Mouse (Mus musculus): ENCODE measurements at regions not wholly inside any gene's neighbourhood (a gene's known extent, or its start where the extent isn't known, plus 50 kb on each side); places are given as distances from the start of the nearest gene placed in this dataset.
A peak's percentile ranks its signal among the peaks of the same experiment; 100 is the strongest.
"Not testable (repeated sequence)": the region's sequence is repeated elsewhere in the genome, so short reads cannot be mapped to it uniquely, and the experiment has no call there.

DNA sequence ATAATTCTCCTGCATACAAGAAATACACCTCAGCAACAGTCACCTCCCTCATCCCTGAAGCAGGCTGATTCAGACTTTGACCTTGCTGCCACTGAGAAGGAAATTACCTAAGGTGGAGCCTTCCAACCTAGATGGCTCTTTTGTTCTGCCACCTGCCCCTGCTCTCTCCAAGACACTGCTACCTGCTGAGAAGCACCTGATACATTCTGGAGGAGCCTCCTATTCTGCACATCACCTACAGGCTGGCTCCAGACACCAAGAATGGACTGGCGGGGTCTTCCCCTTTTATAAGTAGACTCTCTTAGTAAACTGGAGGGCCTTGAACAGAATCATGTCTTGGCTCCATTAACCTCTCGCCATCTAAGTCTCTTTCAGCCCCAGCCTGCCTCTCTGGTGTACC lies 1149.5 kb upstream of the 2610301B20Rik start:
- not testable (repeated sequence) for H3K4me1 ChIP-seq (replicated peaks; ENCODE audit: control insufficient read depth, insufficient read depth, low read length); H3K4me3 ChIP-seq (ENCODE audit: low read depth, low read length); DNase-seq (ENCODE audit: low spot score); H3K4me2 ChIP-seq (ENCODE audit: low read length); ATAC-seq (replicated peaks; ENCODE audit: low FRiP score, low TSS enrichment, low read depth); H3K27me3 ChIP-seq (replicated peaks; ENCODE audit: control insufficient read depth, insufficient read depth, low read length); H3K27ac ChIP-seq (ENCODE audit: low read depth); H3K9me3 ChIP-seq (ENCODE audit: control insufficient read depth, low read length); H3K9ac ChIP-seq (ENCODE audit: low read length); H3K36me3 ChIP-seq (ENCODE audit: control insufficient read depth, insufficient read depth, low read length)
- WGBS = 84% methylated on average over 2 of the region's 2 CpGs

DNA sequence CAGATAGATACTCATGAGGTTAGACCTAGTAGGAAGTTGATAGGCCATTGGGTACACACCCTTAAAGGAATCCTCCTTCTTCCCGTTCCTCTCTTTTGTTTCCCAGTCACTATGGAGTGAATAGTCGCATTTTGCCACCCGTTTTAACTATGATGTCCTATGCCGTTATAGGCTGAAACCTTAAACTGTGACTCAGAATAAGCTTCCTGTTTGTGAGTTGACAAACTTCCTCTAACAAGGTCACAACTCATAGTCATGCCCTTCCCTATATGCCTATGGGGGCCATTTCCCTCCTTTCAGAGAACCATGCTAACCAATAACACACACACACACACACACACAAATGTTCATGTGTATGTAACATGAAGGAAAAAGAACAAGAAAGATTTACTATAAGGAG lies 1136.6 kb upstream of the 2610301B20Rik start:
- no peak for DNase-seq (ENCODE audit: low spot score)
- no peak overlapping the region for H3K4me2 ChIP-seq (ENCODE audit: low read length)
- WGBS = 85% methylated on average over 4 of the region's 4 CpGs
- no peak overlapping the region for H3K4me3 ChIP-seq (ENCODE audit: low read depth, low read length)
- H3K4me1 ChIP-seq (replicated peaks; ENCODE audit: control insufficient read depth, insufficient read depth, low read length) = no peaks in the 10 kb centered on the region
- no peaks in the 10 kb centered on the region for H3K9me3 ChIP-seq (ENCODE audit: control insufficient read depth, low read length)
- H3K27me3 ChIP-seq (replicated peaks; ENCODE audit: control insufficient read depth, insufficient read depth, low read length) = no peaks in the 10 kb centered on the region
- H3K36me3 ChIP-seq (ENCODE audit: control insufficient read depth, insufficient read depth, low read length) = no peaks in the 10 kb centered on the region
- no peak overlapping the region for H3K27ac ChIP-seq (ENCODE audit: low read depth)
- ATAC-seq (replicated peaks; ENCODE audit: low FRiP score, low TSS enrichment, low read depth) = no peak
- H3K9ac ChIP-seq (ENCODE audit: low read length) = no peak overlapping the region

DNA sequence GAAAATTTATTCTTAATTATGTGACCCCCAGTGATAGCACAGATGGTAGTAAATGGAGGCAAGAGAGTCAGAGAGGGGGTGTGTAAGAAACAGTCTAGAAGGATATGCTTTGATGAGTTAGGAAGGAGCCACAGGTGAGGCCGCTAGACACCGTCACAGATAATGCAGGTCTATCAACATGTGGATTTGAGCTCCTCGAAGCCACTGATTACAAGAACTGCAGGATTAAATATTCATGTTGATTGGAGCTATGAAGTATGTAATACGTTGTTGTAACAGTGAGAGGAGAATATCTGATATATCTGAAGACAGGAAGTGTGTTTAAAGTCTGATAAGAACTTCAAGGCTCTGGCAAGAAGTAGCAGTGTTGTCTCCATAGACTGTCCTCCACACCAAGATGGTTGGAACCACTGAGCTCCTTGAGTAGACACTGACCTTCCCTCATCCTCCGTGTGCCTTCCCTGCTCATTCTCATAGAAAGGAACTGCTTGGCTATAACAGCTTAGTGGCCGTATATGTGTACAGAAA lies 1126.8 kb upstream of the 2610301B20Rik start:
- Histone ChIP-seq H3K27me3 (replicated peaks; ENCODE audit: control insufficient read depth, insufficient read depth, low read length) (no peaks in the 10 kb centered on the region), H3K4me2 (ENCODE audit: low read length) (no peak overlapping the region), H3K4me1 (replicated peaks; ENCODE audit: control insufficient read depth, insufficient read depth, low read length) (no peaks in the 10 kb centered on the region), H3K36me3 (ENCODE audit: control insufficient read depth, insufficient read depth, low read length) (no peaks in the 10 kb centered on the region), H3K4me3 (ENCODE audit: low read depth, low read length) (no peak overlapping the region), H3K27ac (ENCODE audit: low read depth) (no peak overlapping the region), H3K9me3 (ENCODE audit: control insufficient read depth, low read length) (no peaks in the 10 kb centered on the region), H3K9ac (ENCODE audit: low read length) (no peak overlapping the region)
- 89% methylated on average over 6 of the region's 6 CpGs for WGBS
- no peak for ATAC-seq (replicated peaks; ENCODE audit: low FRiP score, low TSS enrichment, low read depth)
- DNase-seq (ENCODE audit: low spot score) = no peak

DNA sequence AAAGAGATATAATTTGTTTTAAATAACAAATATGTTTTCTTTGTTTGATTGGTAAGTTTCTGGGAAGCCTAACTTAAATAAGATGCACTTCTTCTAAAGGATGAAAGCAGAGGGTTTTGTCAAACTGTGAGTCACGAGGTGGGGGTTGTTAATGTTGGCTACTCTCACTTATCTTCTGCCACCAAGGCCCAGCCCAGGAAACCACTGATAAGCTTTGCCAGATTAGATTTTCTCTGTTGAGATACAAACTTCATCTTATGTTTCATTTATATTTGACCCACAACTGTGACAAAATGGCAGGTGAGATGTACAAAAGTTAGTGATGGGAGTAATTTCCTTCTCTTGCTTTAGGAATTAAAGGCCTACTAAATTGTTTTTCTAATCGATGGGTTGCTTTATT lies 1126.2 kb upstream of the 2610301B20Rik start:
- no peak overlapping the region for H3K9ac ChIP-seq (ENCODE audit: low read length)
- ATAC-seq (replicated peaks; ENCODE audit: low FRiP score, low TSS enrichment, low read depth) = no peak
- no peaks in the 10 kb centered on the region for H3K9me3 ChIP-seq (ENCODE audit: control insufficient read depth, low read length)
- H3K4me2 ChIP-seq (ENCODE audit: low read length) = no peak overlapping the region
- DNase-seq (ENCODE audit: low spot score) = no peak
- WGBS = 63% methylated on average over 2 of the region's 2 CpGs
- no peak overlapping the region for H3K4me3 ChIP-seq (ENCODE audit: low read depth, low read length)
- H3K36me3 ChIP-seq (ENCODE audit: control insufficient read depth, insufficient read depth, low read length) = no peaks in the 10 kb centered on the region
- H3K4me1 ChIP-seq (replicated peaks; ENCODE audit: control insufficient read depth, insufficient read depth, low read length) = no peaks in the 10 kb centered on the region
- no peak overlapping the region for H3K27ac ChIP-seq (ENCODE audit: low read depth)
- H3K27me3 ChIP-seq (replicated peaks; ENCODE audit: control insufficient read depth, insufficient read depth, low read length) = no peaks in the 10 kb centered on the region

DNA sequence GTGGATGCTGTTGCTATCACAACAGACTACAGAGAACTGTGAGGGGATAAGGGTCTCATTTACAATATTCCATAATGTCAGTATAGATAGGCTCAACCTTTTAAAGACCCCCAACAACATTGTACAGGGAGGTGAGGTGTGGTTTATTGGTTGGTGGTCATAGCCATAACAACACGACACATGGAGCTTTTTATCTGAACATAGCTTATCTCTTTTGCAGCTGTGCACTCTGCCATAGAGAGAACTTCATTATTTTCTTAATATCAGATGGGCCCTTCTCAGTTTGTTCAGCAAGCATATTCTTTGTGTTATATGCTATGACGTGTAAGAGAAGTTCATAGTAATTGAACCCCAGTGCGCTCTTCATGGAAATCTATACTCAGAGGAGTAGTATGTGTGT lies 1124.4 kb upstream of the 2610301B20Rik start:
- Histone ChIP-seq H3K9ac (ENCODE audit: low read length) (no peak overlapping the region), H3K4me3 (ENCODE audit: low read depth, low read length) (no peak overlapping the region), H3K36me3 (ENCODE audit: control insufficient read depth, insufficient read depth, low read length) (no peaks in the 10 kb centered on the region), H3K4me2 (ENCODE audit: low read length) (no peak overlapping the region), H3K9me3 (ENCODE audit: control insufficient read depth, low read length) (no peaks in the 10 kb centered on the region), H3K4me1 (replicated peaks; ENCODE audit: control insufficient read depth, insufficient read depth, low read length) (no peaks in the 10 kb centered on the region), H3K27ac (ENCODE audit: low read depth) (no peak overlapping the region), H3K27me3 (replicated peaks; ENCODE audit: control insufficient read depth, insufficient read depth, low read length) (no peaks in the 10 kb centered on the region)
- WGBS = 91% methylated on average over 3 of the region's 3 CpGs
- DNase-seq (ENCODE audit: low spot score) (no peak), ATAC-seq (replicated peaks; ENCODE audit: low FRiP score, low TSS enrichment, low read depth) (no peak)

DNA sequence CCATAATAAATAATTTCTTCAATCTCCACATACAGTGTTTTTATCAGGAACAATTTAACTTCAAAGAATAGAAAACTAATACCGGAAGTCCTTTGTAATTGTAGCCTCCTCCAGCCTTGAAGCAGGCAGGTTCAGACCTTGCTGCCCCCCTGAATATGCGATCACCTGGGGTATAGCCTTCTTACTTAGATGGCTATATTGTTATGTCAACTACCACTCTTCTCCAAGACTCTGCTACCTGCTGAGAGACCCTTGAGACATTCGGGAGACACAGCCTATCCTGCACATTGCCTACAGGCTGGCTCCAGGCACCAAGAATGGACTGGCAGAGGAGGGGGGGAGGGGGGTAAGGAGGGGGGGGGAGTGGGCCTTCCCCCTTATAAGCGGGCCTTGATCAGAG lies 1123.9 kb upstream of the 2610301B20Rik start:
- no peak for ATAC-seq (replicated peaks; ENCODE audit: low FRiP score, low TSS enrichment, low read depth)
- 73% methylated on average over 4 of the region's 4 CpGs for WGBS
- no peaks in the 10 kb centered on the region for H3K4me1 ChIP-seq (replicated peaks; ENCODE audit: control insufficient read depth, insufficient read depth, low read length)
- H3K4me3 ChIP-seq (ENCODE audit: low read depth, low read length) = no peak overlapping the region
- no peak for DNase-seq (ENCODE audit: low spot score)
- no peaks in the 10 kb centered on the region for H3K36me3 ChIP-seq (ENCODE audit: control insufficient read depth, insufficient read depth, low read length)
- no peaks in the 10 kb centered on the region for H3K9me3 ChIP-seq (ENCODE audit: control insufficient read depth, low read length)
- no peak overlapping the region for H3K27ac ChIP-seq (ENCODE audit: low read depth)
- no peak overlapping the region for H3K4me2 ChIP-seq (ENCODE audit: low read length)
- H3K9ac ChIP-seq (ENCODE audit: low read length) = no peak overlapping the region
- no peaks in the 10 kb centered on the region for H3K27me3 ChIP-seq (replicated peaks; ENCODE audit: control insufficient read depth, insufficient read depth, low read length)

DNA sequence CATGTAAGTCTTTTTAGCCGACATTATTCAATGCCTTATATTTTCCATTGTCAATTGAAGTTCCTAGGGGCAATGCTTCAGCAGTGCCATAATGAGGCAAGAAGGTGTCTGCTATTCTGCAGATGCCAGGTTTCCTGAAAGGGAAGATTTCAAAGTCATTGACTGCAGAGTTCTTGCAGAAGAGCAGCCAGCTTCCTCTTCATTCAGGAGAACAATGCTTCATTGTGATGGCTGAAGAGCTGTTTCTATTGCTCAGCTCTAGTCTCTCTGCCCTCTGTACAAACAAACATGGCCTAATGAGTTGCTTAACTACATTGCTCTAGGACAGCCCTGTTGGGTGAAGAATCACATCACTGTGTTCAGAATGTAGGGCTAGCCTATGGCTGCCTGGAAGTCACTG lies 1111.0 kb upstream of the 2610301B20Rik start:
- Histone ChIP-seq H3K9ac (ENCODE audit: low read length) (no peak overlapping the region), H3K4me2 (ENCODE audit: low read length) (no peak overlapping the region), H3K27ac (ENCODE audit: low read depth) (no peak overlapping the region), H3K36me3 (ENCODE audit: control insufficient read depth, insufficient read depth, low read length) (no peaks in the 10 kb centered on the region), H3K4me1 (replicated peaks; ENCODE audit: control insufficient read depth, insufficient read depth, low read length) (no peaks in the 10 kb centered on the region), H3K9me3 (ENCODE audit: control insufficient read depth, low read length) (no peaks in the 10 kb centered on the region), H3K27me3 (replicated peaks; ENCODE audit: control insufficient read depth, insufficient read depth, low read length) (no peaks in the 10 kb centered on the region), H3K4me3 (ENCODE audit: low read depth, low read length) (no peak overlapping the region)
- ATAC-seq (replicated peaks; ENCODE audit: low FRiP score, low TSS enrichment, low read depth) = no peak
- 72% methylated on average over 1 of the region's 1 CpGs for WGBS
- DNase-seq (ENCODE audit: low spot score) = no peak

DNA sequence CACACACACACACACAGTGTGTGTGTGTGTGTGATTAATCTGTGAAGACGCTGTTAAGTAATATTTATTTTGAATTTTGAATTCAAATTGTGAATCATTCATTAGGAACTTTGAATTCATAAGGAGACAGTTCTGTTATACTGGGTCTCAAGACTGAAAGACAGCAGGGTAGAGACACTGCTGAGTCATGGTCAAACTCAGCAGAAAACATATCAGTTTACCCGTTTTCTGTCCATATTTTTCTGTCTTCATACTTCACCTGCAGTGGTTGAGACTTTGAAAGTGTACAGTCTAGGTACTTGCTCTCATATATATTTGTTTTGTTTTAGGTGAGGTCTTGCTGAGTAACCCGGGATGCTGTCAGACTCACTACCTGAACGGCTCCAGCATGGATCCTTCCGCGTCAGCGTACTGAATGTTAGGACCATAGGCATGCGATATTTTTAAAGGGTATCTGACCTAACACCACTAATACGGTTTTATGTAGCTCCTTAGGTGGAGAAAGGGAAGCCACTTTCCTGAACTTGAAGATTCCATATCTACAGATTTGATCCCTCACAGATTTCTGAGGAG lies 1104.6 kb upstream of the 2610301B20Rik start:
- 59% methylated on average over 9 of the region's 9 CpGs for WGBS
- DNase-seq (ENCODE audit: low spot score) = no peak
- Histone ChIP-seq H3K9me3 (ENCODE audit: control insufficient read depth, low read length) (no peaks in the 10 kb centered on the region), H3K4me2 (ENCODE audit: low read length) (peak overlapping the region; percentile 57), H3K9ac (ENCODE audit: low read length) (peak overlapping the region; percentile 51; the same call in 1 of the 2 replicates), H3K36me3 (ENCODE audit: control insufficient read depth, insufficient read depth, low read length) (no peaks in the 10 kb centered on the region), H3K4me1 (replicated peaks; ENCODE audit: control insufficient read depth, insufficient read depth, low read length) (no peaks in the 10 kb centered on the region), H3K4me3 (ENCODE audit: low read depth, low read length) (peak overlapping the region; percentile 49), H3K27me3 (replicated peaks; ENCODE audit: control insufficient read depth, insufficient read depth, low read length) (no peaks in the 10 kb centered on the region), H3K27ac (ENCODE audit: low read depth) (no peak overlapping the region)
- no peak for ATAC-seq (replicated peaks; ENCODE audit: low FRiP score, low TSS enrichment, low read depth)

DNA sequence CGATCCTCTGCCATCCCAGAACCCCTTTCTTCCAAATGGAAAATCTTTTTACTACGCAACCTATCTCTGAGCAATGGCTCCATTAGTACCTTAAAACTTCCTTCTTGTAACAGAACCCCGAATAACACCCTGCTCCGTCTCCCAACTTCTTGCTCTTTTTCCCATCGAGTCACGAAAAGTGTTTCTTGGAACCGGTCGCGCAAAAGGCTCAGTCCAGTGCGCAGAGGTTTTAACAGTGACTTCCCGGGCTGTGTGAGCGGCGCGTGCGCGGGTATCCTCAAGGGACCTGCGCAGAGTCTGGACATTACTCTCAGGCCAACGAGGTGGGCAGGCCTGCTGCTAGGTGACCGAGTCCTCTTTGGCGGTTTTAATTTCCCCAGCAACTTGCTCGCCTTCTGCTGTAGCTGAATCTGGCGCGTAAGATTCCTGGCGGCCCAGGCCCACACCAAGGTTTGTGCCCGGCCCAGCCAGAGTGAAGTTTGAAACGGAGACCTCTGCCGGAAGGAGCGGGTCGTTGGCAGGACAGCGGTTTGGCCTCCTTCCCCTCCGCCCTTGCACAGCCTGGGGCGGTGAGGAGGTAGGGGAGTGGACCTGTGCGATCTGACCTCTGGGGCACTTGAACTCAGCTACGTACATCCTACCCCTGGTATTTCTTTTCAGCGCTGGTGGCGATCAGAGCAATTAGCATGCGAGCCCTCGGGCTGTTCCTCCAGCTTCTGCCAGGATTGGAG lies 1103.8 kb upstream of the 2610301B20Rik start:
- peak overlapping the region; percentile 49 for H3K4me3 ChIP-seq (ENCODE audit: low read depth, low read length)
- H3K9me3 ChIP-seq (ENCODE audit: control insufficient read depth, low read length) = no peaks in the 10 kb centered on the region
- no peaks in the 10 kb centered on the region for H3K27me3 ChIP-seq (replicated peaks; ENCODE audit: control insufficient read depth, insufficient read depth, low read length)
- H3K9ac ChIP-seq (ENCODE audit: low read length) = peak overlapping the region; percentile 51
- peak overlapping the region; percentile 57 for H3K4me2 ChIP-seq (ENCODE audit: low read length)
- DNase-seq (ENCODE audit: low spot score) (peak; percentile 91), ATAC-seq (replicated peaks; ENCODE audit: low FRiP score, low TSS enrichment, low read depth) (peak; percentile 89)
- H3K36me3 ChIP-seq (ENCODE audit: control insufficient read depth, insufficient read depth, low read length) = no peaks in the 10 kb centered on the region
- WGBS = 2% methylated on average over 38 of the region's 38 CpGs
- H3K27ac ChIP-seq (ENCODE audit: low read depth) = peak overlapping the region; percentile 3; the same call in 1 of the 2 replicates
- no peaks in the 10 kb centered on the region for H3K4me1 ChIP-seq (replicated peaks; ENCODE audit: control insufficient read depth, insufficient read depth, low read length)
